20 mouse cellular contexts compared by ENCODE assay signal in the genomic region with DNA sequence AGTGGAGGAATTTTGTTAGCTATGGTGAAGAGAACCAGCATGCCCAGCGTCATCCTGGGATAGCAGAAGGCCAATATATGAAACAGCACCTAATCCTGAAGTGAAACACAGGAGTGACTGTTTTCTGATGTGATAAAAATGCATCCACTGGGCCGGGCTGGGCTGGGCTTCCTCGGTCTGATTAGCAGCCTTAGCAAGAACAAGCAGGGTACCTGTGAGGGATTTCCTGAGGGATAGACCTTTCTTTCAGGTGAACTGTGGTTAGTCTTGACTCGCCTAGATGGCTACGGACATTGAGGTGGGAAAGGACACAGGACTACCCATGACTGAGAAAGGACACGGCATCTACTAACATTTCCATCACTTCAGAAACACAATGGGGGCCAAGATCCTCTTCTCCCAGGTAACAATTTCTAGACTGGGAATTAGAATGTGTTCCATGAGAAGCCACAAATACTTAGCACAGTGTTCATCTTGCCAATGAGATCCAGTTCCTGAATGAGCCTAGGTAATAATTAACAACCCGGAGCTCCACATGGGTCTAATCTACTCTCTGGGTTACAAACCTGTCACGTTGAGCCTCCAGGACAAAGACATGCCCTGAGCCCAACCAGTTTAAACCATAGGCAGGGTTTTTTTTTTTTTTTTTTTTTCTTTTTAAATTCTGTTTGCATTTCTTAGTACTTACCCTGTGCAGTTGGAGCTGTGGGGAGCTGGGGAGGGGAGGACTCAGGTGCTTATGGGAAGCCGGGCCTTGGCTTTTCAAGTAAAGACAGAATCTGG. TPM values are rescaled to one million over a fixed set of nuclear protein-coding genes. Genes with fewer than 3 reads are reported as not detected.
DNase-seq lines count a peak whose midpoint lies in the region; ATAC-seq lines count a peak whose summit lies in the region.
"Had no signal": no experiment of that assay in that cellular context is flagged by ENCODE, and none has a peak within 500 bp of the region (broad histone marks: within the 10 kb centered on the region; RNA-seq: fewer than 3 reads in every experiment).

No protein-coding gene starts in this region.

- intact Hi-C loops in heart, postnatal 25 days (cut with DNase I) = no loop called here

- no peak overlapping the region for H3K4me3 ChIP-seq in heart, embryonic 15.5 days
- no peak overlapping the region for H3K4me3 ChIP-seq in intestine, embryonic 14.5 days (ENCODE audit: low read depth, low read length)
- H3K4me3 ChIP-seq in kidney, embryonic 14.5 days (ENCODE audit: low read length) = no peak overlapping the region
- no peak overlapping the region for H3K4me3 ChIP-seq in liver, embryonic 16.5 days (ENCODE audit: low read depth, low read length)
- H3K4me3 ChIP-seq: embryonic facial prominence, embryonic 15.5 days; midbrain, embryonic 13.5 days had no signal

- no peak overlapping the region for H3K27ac ChIP-seq in heart, embryonic 15.5 days
- peak overlapping the region; percentile 66 for H3K27ac ChIP-seq in intestine, embryonic 14.5 days (ENCODE audit: low read depth)
- H3K27ac ChIP-seq in kidney, embryonic 14.5 days (ENCODE audit: low read depth, low read length) = peak overlapping the region; percentile 69
- H3K27ac ChIP-seq in liver, embryonic 16.5 days (ENCODE audit: low read length) = no peak overlapping the region
- H3K27ac ChIP-seq: embryonic facial prominence, embryonic 15.5 days; hindbrain, postnatal 0 days; midbrain, embryonic 13.5 days had no signal

- ATAC-seq in heart, embryonic 15.5 days (replicated peaks; ENCODE audit: insufficient number of reproducible peaks, insufficient read depth, low FRiP score, low read depth) = peak; percentile 43; the same call in 1 of the 2 replicates
- peak; percentile 92 for ATAC-seq in intestine, embryonic 14.5 days (replicated peaks; ENCODE audit: low FRiP score, low TSS enrichment, low read depth)
- ATAC-seq in kidney, embryonic 14.5 days (ENCODE audit: low FRiP score, low TSS enrichment) = peak; percentile 94
- peak; percentile 93 for ATAC-seq in liver, embryonic 16.5 days (ENCODE audit: low read depth)
- ATAC-seq: forebrain, embryonic 14.5 days; hindbrain, postnatal 0 days; midbrain, embryonic 13.5 days had no signal

- peaks cover 8% of the 10 kb centered on the region for H3K4me1 ChIP-seq in heart, embryonic 15.5 days (replicated peaks)
- H3K4me1 ChIP-seq in intestine, embryonic 14.5 days (replicated peaks; ENCODE audit: control insufficient read depth, insufficient read depth, low read length) = peaks cover 13% of the 10 kb centered on the region
- H3K4me1 ChIP-seq in kidney, embryonic 14.5 days (ENCODE audit: control insufficient read depth, insufficient read depth, low read length) = peaks cover 4% of the 10 kb centered on the region
- no peaks in the 10 kb centered on the region for H3K4me1 ChIP-seq in liver, embryonic 16.5 days (ENCODE audit: control insufficient read depth, low read depth, low read length)
- H3K4me1 ChIP-seq: embryonic facial prominence, embryonic 15.5 days; midbrain, embryonic 13.5 days had no signal

- DNase-seq in heart, postnatal 25 days (ENCODE audit: low spot score) = no peak
- DNase-seq in intestine, embryonic 14.5 days (ENCODE audit: low spot score) = no peak
- DNase-seq in layer of hippocampus, postnatal 10 days (ENCODE audit: low spot score in 2 of 2) = no peak
- no peak for DNase-seq in thymus, postnatal 10 days (ENCODE audit: low spot score in 2 of 2)
- DNase-seq in spleen, postnatal 36 days (ENCODE audit: low spot score in 2 of 2) = no peak
- DNase-seq: adrenal gland, postnatal 25 days; cerebellum, postnatal 36 days; gastrocnemius, postnatal 25 days; heart, postnatal 10 days; layer of hippocampus, postnatal 36 days; thymus, postnatal 14 days had no signal

- WGBS in heart, embryonic 15.5 days = 70% methylated on average over 9 of the region's 9 CpGs
- WGBS in intestine, embryonic 14.5 days = 60% methylated on average over 9 of the region's 9 CpGs
- 58% methylated on average over 9 of the region's 9 CpGs for WGBS in kidney, embryonic 14.5 days
- WGBS in liver, embryonic 16.5 days (ENCODE audit: insufficient replicate concordance) = 59% methylated on average over 9 of the region's 9 CpGs

- no peaks in the 10 kb centered on the region for H3K27me3 ChIP-seq in heart, embryonic 15.5 days
- H3K27me3 ChIP-seq in intestine, embryonic 14.5 days (replicated peaks; ENCODE audit: control insufficient read depth, insufficient read depth, low read length) = no peaks in the 10 kb centered on the region
- H3K27me3 ChIP-seq in kidney, embryonic 14.5 days (ENCODE audit: control insufficient read depth, insufficient read depth, low read length) = no peaks in the 10 kb centered on the region
- H3K27me3 ChIP-seq in liver, embryonic 16.5 days (ENCODE audit: control insufficient read depth, insufficient read depth, low read depth, low read length) = no peaks in the 10 kb centered on the region
- H3K27me3 ChIP-seq: embryonic facial prominence, embryonic 15.5 days; midbrain, embryonic 13.5 days had no signal

- no peaks in the 10 kb centered on the region for H3K9me3 ChIP-seq in heart, embryonic 15.5 days (replicated peaks)
- no peaks in the 10 kb centered on the region for H3K9me3 ChIP-seq in intestine, embryonic 14.5 days (ENCODE audit: control insufficient read depth, low read length)
- H3K9me3 ChIP-seq in kidney, embryonic 14.5 days (ENCODE audit: control insufficient read depth, low read length) = no peaks in the 10 kb centered on the region
- no peaks in the 10 kb centered on the region for H3K9me3 ChIP-seq in liver, embryonic 16.5 days (replicated peaks; ENCODE audit: control insufficient read depth, low read length)
- H3K9me3 ChIP-seq: embryonic facial prominence, embryonic 15.5 days; midbrain, embryonic 13.5 days had no signal

- no peak overlapping the region for H3K4me2 ChIP-seq in heart, embryonic 15.5 days
- H3K4me2 ChIP-seq in intestine, embryonic 14.5 days (ENCODE audit: low read length) = no peak overlapping the region
- H3K4me2 ChIP-seq in kidney, embryonic 14.5 days (replicated peaks; ENCODE audit: low read depth, low read length) = no peak overlapping the region
- H3K4me2 ChIP-seq in liver, embryonic 16.5 days (ENCODE audit: low read depth, low read length) = no peak overlapping the region
- H3K4me2 ChIP-seq: embryonic facial prominence, embryonic 15.5 days; midbrain, embryonic 13.5 days had no signal

- H3K9ac ChIP-seq in heart, embryonic 15.5 days = no peak overlapping the region
- no peak overlapping the region for H3K9ac ChIP-seq in intestine, embryonic 14.5 days (ENCODE audit: low read length)
- no peak overlapping the region for H3K9ac ChIP-seq in kidney, embryonic 14.5 days (ENCODE audit: low read depth, low read length)
- no peak overlapping the region for H3K9ac ChIP-seq in liver, embryonic 16.5 days (ENCODE audit: low read depth, low read length)
- H3K9ac ChIP-seq: embryonic facial prominence, embryonic 15.5 days; midbrain, embryonic 13.5 days had no signal

- no peaks in the 10 kb centered on the region for H3K36me3 ChIP-seq in heart, embryonic 15.5 days
- H3K36me3 ChIP-seq in intestine, embryonic 14.5 days (ENCODE audit: control insufficient read depth, insufficient read depth, low read length) = no peaks in the 10 kb centered on the region
- no peaks in the 10 kb centered on the region for H3K36me3 ChIP-seq in kidney, embryonic 14.5 days (ENCODE audit: control insufficient read depth, insufficient read depth, low read length)
- H3K36me3 ChIP-seq in liver, embryonic 16.5 days (ENCODE audit: control insufficient read depth, insufficient read depth) = no peaks in the 10 kb centered on the region
- H3K36me3 ChIP-seq: embryonic facial prominence, embryonic 15.5 days; midbrain, embryonic 13.5 days had no signal

RNA-seq across cellular contexts. Expression of a gene that starts 8.7 kb away (rescaled TPM):
- polyA plus RNA-seq in heart, embryonic 15.5 days (2015; fragmentation: Nextera tagmentation; extraction: Ambion mirVana) = 90.9 and 99.5 TPM in 2 replicates
- total RNA-seq in heart, postnatal 25 days (2021) = 10 to 100 TPM; 87.5 to 89.2 TPM
- polyA plus RNA-seq in intestine, embryonic 14.5 days (2014; fragmentation: Nextera tagmentation; extraction: Ambion mirVana) = 96.3 and 102 TPM in 2 replicates
- polyA plus RNA-seq in kidney, embryonic 14.5 days (2014; fragmentation: Nextera tagmentation; extraction: Ambion mirVana) = 65.2 and 121 TPM in 2 replicates
- polyA plus RNA-seq in liver, embryonic 16.5 days (2015; fragmentation: Nextera tagmentation; extraction: Ambion mirVana) = 4.3 and 6.0 TPM in 2 replicates
- 10 to 100 TPM; 55.3 to 57.3 TPM for total RNA-seq in layer of hippocampus, postnatal 10 days (2021)

RNA-seq across cellular contexts. Expression of a gene that starts 15.7 kb away (rescaled TPM):
- polyA plus RNA-seq in heart, embryonic 15.5 days (2015; fragmentation: Nextera tagmentation; extraction: Ambion mirVana) = not detected in 2 replicates
- total RNA-seq in heart, postnatal 25 days (2021) = not detected
- not detected in 2 replicates for polyA plus RNA-seq in intestine, embryonic 14.5 days (2014; fragmentation: Nextera tagmentation; extraction: Ambion mirVana)
- not detected in 2 replicates for polyA plus RNA-seq in kidney, embryonic 14.5 days (2014; fragmentation: Nextera tagmentation; extraction: Ambion mirVana)
- not detected in 2 replicates for polyA plus RNA-seq in liver, embryonic 16.5 days (2015; fragmentation: Nextera tagmentation; extraction: Ambion mirVana)
- total RNA-seq in layer of hippocampus, postnatal 10 days (2021) = not detected
- total RNA-seq: adrenal gland, postnatal 25 days; gastrocnemius, postnatal 25 days; heart, postnatal 10 days; hindbrain, postnatal 0 days; layer of hippocampus, postnatal 36 days had no signal
- polyA plus RNA-seq: embryonic facial prominence, embryonic 15.5 days; forebrain, embryonic 14.5 days; hindbrain, postnatal 0 days; limb, embryonic 14.5 days; midbrain, embryonic 13.5 days; neural tube, embryonic 11.5 days had no signal

Comparison
In these comparisons a context has a peak if more than half of its experiments do, and no peak if none do; other contexts are left out.
1. ATAC-seq: peak in every context shown above with its lines; median percentile 94 in kidney, embryonic 14.5 days; 93 in liver, embryonic 16.5 days; 92 in intestine, embryonic 14.5 days; 43 in heart, embryonic 15.5 days.
2. H3K27ac ChIP-seq: peak in intestine, embryonic 14.5 days (single experiment) and kidney, embryonic 14.5 days (single experiment); none in heart, embryonic 15.5 days (single experiment) and liver, embryonic 16.5 days (single experiment).